Mouse (Mus musculus) liver, adult 2 months (tissue): ENCODE results near the gene Slc22a20.

Experiments used
- CTCF ChIP-seq: fragments of 200-500 bp; IDR thresholded peaks from 2 replicates; pipeline ENCODE4 v1.5.1; 2011; ENCODE audit warnings: low read depth, low read length, control low read depth
- POLR2A ChIP-seq: fragments of 200-500 bp; IDR thresholded peaks from 2 replicates; pipeline ENCODE4 v1.6.1; 2011; ENCODE audit warnings: low read length, control low read depth; ENCODE audit not compliant: insufficient read depth; ENCODE audit errors: extremely low read depth

DNA sequence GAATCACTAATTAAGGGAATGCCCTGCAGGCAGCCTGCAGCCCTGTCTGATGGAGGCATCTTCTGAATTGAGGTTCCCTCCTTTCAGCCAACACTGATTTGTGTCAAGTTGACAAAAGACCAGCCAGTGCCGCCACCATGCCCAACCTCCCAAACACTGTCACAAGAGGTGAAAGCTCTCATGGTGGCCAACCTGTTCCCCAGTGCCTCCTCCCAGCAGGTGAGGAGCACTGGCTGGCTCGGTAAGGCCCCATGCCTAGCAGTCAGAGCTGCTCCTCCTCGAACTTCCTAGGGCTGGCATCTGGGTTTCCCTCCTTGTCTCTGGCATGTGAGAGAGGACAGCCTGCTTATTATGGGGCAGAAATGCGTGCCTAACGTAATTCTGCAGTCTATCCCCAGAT lies 46.2 kb downstream of the Slc22a20 start:
- TF ChIP-seq CTCF, result no peak
- no peak for TF ChIP-seq POLR2A
